Mouse (Mus musculus) erythroblast, adult 5-6 weeks (primary cell): Measurements from ENCODE around the gene Cygb. TPM values are rescaled to one million over a fixed set of nuclear protein-coding genes. Genes with fewer than 3 reads are reported as not detected.

Source experiments
- ATAC-seq: replicated peaks from 2 replicates; pipeline ENCODE4 v1.8.0; 2016; ENCODE audit warnings: moderate number of reproducible peaks, mild to moderate bottlenecking, moderate TSS enrichment, inconsistent platforms; ENCODE audit not compliant: poor library complexity, low FRiP score, severe bottlenecking
- total RNA-seq, 2 experiments: library from RNA; stranded (forward) in 1 of 2; stranded (reverse) in 1 of 2; fragments of 150-400 nt in 1 of 2; fragments of 200-764, 138-1000 nt in 1 of 2; gene quantifications; 2 replicates each; pipeline versions ENCODE4 v1.2.3 to v1.2.4; 2015 to 2017; ENCODE audit warnings: low replicate concordance in 2 of 2

The Cygb gene
- not detected in 2 replicates for total RNA-seq (2015; ENCODE audit: low replicate concordance)
- not detected in 2 replicates for total RNA-seq (2017; ENCODE audit: low replicate concordance)

- no peak for ATAC-seq
Measured at GRCm38 (mm10) chr11:116654255-116654821, at the start of gene Cygb. TSS of gene Cygb (minus strand) at chr11:116654313.

DNA sequence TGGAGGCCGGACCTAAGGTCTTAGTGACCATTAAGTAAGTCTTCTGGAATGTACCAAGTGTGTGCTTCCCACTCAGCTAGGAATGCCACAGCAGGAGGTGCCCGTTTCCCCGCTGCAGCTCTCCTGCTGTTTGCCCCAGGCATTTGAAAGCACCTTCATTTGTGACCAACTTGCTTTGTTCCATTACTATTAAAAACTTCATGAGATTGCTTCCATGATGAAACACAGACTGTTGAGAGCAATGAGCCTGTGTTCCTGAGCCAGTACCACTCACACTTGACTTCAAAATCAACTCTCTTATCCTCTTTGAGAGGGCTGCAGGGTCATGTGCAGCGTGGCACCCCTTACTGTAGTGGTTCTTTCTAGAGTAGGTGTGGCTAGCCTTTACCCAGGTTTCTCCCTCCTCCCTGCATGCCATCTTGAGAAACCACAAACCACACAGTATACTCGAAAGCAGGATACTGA is 47.3 kb upstream of the Cygb start:
- no peak for ATAC-seq

GRCm38 (mm10) chr11:116697521-116697920 is 43.4 kb upstream of the Cygb start:
- ATAC-seq: no peak

DNA sequence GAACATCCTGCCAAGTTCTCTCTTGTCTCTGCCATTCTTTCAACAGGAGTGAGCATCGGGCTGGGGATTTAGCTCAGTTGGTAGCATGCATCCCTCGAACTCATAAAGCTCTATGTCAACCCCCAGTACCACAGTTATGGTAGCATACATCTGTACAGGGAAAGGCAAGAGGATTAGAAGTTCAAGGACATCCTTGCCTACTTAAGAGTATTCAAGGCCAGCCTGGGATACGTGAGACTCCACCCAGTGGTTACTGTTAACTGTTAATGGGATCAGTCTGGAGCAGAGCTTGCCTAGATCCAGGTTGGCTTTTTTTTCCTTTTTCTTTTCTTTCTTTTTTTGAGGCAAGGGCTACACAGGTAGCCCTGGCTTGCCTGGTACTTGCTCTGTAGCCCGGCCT is 42.3 kb upstream of the Cygb start:
- ATAC-seq: no peak

GRCm38 (mm10) chr11:116695194-116695880 is 41.2 kb upstream of the Cygb start:
- ATAC-seq: no peak

DNA sequence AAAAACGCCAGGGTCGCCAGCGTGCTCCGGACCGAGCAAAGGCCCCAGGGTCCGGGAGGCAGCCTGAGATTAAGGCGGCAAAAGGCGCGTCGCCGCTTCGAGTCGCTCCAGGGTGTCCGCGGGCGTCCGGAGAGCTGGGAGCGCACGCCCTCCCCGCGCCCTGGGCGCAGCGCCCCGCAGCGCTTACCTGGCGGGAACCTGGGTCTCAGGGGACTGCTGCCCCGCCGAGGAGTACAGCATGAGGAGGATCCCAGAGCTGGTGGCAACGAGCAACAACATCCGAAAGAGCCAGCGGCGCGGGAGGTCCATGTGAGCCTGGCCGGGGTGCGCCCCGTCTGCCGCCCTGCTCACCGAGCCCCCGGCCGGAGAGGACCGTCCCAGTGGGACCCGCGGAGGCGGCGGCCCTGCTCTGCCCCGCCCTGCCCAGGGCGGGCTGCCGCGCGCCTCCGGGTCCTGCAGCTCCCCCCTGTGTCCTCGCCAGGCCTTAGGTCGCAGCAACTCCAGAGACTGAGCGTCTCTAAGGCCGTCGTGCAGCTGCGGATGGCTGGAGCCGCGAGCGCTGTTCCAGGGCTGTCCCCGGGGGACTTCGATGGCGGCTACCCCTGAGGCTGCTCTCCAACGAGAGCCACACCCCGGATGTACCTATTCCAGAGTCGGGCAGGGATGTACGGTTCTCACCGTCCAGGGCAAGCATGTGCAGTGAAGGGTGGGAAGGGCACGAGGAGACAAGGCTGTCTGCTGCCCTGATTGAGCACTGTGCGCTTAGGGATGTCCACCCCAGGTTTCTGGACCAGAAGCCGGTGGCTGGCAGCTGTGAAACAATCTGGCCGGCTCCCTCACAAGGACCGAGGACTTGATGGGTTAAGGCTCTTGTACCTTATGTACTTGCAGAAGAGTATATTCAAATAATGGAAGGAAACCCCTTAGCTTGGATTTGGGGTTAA is 40.4 kb upstream of the Cygb start:
- ATAC-seq: no peak

DNA sequence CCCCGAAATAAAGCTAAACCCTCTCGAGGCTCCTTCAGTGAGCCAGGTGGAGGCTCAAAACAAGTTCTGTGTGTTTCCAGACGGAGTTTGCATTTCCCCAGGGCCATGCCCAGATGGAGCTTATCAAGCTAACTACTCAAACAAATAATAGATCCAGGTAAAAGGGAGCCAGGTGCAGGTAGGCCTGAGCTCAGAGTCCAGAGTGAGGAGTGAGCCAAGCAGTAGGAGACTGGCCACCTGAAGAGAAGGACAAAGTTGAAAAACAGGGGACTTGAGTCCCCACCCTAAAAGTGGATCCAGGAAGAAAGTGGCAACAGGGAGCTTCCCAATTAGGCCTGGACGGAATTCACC is 39.8 kb upstream of the Cygb start:
- no peak for ATAC-seq

DNA sequence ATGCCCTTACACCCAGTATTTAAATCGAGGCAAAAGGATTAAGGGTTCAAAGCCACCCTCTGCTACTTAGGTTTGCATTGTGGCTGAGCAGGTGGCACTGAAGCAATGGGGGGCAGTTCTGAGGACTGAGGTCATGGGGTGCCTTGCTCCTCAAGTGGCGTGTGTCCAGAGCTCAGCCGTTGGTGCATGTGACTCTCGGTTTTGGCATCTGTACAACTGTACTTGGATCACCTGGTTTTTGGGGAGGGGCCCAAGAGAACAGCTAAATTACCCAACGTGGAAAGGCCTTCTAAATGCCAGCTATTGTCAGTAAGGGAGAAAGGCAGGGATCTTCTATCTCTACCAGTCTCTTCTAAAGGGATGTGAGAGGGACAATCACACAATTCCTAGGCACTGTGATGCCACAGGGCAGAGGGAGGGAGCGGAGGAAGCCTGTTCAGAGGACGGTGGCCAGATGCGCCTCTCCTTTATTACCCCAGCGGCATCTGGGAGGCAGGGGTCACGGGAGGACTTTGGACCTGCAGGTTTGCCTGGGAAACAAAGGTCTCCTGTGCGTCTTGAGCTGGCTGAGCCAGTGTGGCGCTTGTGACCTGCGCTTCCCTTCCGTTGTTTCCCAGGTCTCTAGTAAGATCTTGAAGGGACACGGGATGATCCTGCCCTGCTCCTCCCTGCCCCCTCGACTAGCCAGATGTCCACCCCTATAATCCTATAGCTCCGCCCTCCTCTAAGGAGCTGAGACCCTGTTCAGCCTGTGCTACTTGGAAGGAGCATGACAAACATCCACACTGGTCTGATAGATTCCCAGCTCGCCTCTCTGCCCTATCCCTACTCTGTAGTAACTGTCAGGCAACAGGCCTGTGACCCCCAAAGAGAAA is 36.8 kb upstream of the Cygb start:
- no peak for ATAC-seq

GRCm38 (mm10) chr11:116689622-116690021 is 35.5 kb upstream of the Cygb start:
- no peak for ATAC-seq

- no peak for ATAC-seq
Measured at GRCm38 (mm10) chr11:116687897-116688296, 33.8 kb upstream of the Cygb start.

GRCm38 (mm10) chr11:116685729-116686128 is 31.6 kb upstream of the Cygb start:
- no peak for ATAC-seq

- no peak for ATAC-seq
Measured at GRCm38 (mm10) chr11:116683777-116684176, 29.7 kb upstream of the Cygb start.

DNA sequence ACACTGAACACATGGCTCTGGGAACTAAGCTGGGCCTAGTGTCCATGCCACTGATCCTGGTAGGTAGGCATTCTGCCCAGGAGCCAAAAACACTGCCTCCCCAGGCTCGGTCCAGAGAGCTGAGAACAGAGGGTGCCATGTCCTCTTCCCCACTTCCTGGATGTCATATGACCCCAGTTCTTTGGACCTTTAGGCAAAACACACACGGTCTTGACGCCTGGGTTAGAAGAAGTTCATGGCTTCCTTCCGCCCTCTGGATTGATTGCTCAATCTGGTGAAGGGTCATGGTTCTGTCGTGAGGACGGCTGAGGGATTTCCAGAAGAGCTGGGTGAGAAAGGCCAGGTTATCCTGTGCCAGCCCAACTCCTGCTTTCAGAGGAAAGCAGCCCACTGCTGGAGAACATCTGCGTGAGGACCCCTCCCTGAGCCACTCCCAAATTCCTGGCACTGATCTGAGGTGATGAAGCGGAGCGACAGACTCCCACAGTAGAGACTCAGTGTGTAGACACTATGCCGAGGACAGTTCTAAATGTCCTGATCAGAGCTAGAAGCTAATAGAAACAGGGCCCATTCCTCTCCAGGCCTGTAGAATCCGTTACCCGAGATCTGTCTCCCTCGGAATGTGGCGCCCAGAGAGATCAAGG is 28.5 kb upstream of the Cygb start:
- no peak for ATAC-seq

GRCm38 (mm10) chr11:116681147-116681546 is 27.0 kb upstream of the Cygb start:
- no peak for ATAC-seq

DNA sequence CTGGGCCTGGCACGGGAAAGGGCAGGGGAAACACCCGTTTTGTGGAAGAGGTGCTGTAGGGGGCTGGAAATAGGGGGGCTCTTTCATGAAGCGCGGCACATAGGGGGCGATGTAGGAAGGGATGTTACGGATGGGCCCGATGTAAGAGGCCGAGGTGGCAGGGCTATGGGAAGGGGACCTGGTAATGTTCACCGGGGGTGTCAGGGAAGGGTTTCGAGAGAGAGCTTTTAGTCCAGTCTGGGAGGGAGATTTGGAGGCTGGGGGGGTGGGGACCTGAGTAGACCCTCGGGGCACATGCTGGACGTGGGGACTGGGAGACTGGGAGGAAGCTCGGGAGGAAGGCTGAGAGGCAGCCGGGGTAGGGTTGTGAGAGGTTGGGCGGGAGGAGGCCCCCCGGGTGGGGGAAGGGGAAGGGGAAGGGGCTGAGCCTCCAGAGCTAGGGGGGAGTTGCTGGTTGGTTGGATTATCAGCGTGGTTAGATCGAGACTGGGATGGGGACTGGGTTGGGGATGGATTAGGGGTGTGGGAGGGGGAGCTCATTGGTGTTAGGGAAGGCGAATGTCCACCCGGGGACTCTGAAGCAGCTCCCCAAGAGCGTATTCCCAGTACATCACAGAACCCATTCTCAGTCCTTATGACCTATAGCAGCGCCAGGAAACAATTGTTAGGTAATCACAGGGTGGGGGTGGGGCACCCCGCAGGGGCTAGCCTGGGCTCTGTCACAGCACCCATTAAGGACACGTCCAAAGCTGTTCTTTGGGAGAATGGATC is 26.4 kb upstream of the Cygb start:
- ATAC-seq: no peak

- ATAC-seq: no peak
Measured at GRCm38 (mm10) chr11:116679148-116679547, 25.0 kb upstream of the Cygb start.

GRCm38 (mm10) chr11:116677711-116678441 is 23.8 kb upstream of the Cygb start:
- no peak for ATAC-seq
